Mouse (Mus musculus) intestine, postnatal 0 days (tissue): ENCODE data around the gene Zfp740. TPM values are rescaled to one million over a fixed set of nuclear protein-coding genes. Genes with fewer than 3 reads are reported as not detected.

Experiments
- ATAC-seq: fragments of 200-750 bp; cut with Nextera tagmentation; 2 replicates; pipeline ENCODE4 v1.8.0; 2017; ENCODE audit warnings: mild to moderate bottlenecking, moderate TSS enrichment, moderate library complexity
- H3K27ac ChIP-seq: fragments of 300-500 bp; sonication (generic); 2 replicates; pipeline ENCODE4 v1.5.1; 2014; ENCODE audit warnings: mild to moderate bottlenecking, low read depth, low read length, moderate library complexity
- H3K27me3 ChIP-seq: fragments of 300-500 bp; sonication (generic); replicated peaks from 2 replicates; pipeline ENCODE4 v1.6.1; 2014; ENCODE audit warnings: low read length, mixed read lengths; ENCODE audit not compliant: control insufficient read depth, insufficient read depth
- H3K36me3 ChIP-seq: fragments of 300-500 bp; sonication (generic); 2 replicates; pipeline ENCODE4 v1.6.1; 2014; ENCODE audit warnings: mild to moderate bottlenecking, moderate library complexity; ENCODE audit not compliant: control insufficient read depth, insufficient read depth
- H3K4me1 ChIP-seq: fragments of 300-500 bp; sonication (generic); replicated peaks from 2 replicates; pipeline ENCODE4 v1.6.1; 2014; ENCODE audit warnings: antibody characterized with exemption, low read length, mixed read lengths; ENCODE audit not compliant: control insufficient read depth, insufficient read depth
- H3K4me2 ChIP-seq: fragments of 300-500 bp; sonication (generic); replicated peaks from 2 replicates; pipeline ENCODE4 v1.6.1; 2014; ENCODE audit warnings: low read depth, mild to moderate bottlenecking, moderate library complexity
- H3K4me3 ChIP-seq: fragments of 300-500 bp; sonication (generic); 2 replicates; pipeline ENCODE4 v1.5.1; 2014; ENCODE audit warnings: low read depth, low read length
- H3K9ac ChIP-seq: fragments of 300-500 bp; sonication (generic); 2 replicates; pipeline ENCODE4 v1.6.1; 2014; ENCODE audit warnings: mild to moderate bottlenecking, low read depth, low read length
- H3K9me3 ChIP-seq: fragments of 300-500 bp; sonication (generic); 2 replicates; pipeline ENCODE4 v1.6.1; 2016; ENCODE audit warnings: mixed run types; ENCODE audit not compliant: control insufficient read depth
- CTCF ChIP-seq: sonication (generic); IDR thresholded peaks from 2 replicates; pipeline ENCODE4 v1.5.1; 2016; ENCODE audit warnings: low read depth, mild to moderate bottlenecking, control low read depth, antibody characterized with exemption, moderate library complexity
- WGBS: fragments of 180-500 bp; shearing (Covaris S2); extraction: QIAGEN DNeasy Blood & Tissue Kit; methylation state at CpG from one replicate; pipeline ENCODE4 v1.1.7; 2014; 5-methylcytosine and 5-hydroxymethylcytosine counted together
- polyA plus RNA-seq: library from polyadenylated mRNA; unstranded; fragments of >200 nt; fragmentation: Nextera tagmentation; extraction: Ambion mirVana; gene quantifications from 2 replicates; pipeline ENCODE4 v1.2.1, GENCODE M21; 2015

Gene Zfp740
- polyA plus RNA-seq, 1 experiment from 2014 or later: 14.1 TPM

GRCm38 (mm10) chr15:102243229-102244190 lies 40.5 kb downstream of the Zfp740 start:
- Histone ChIP-seq H3K4me1 (peaks cover 8% of the 10 kb centered on the region), H3K4me3 (peak overlapping the region; percentile 75), H3K27ac (peak overlapping the region; percentile 35; the same call in 1 of the 2 replicates), H3K4me2 (peak overlapping the region; percentile 97), H3K36me3 (peaks cover 6% of the 10 kb centered on the region; the same call in 1 of the 2 replicates), H3K9ac (peak overlapping the region; percentile 37; the same call in 1 of the 2 replicates), H3K9me3 (no peaks in the 10 kb centered on the region), H3K27me3 (no peaks in the 10 kb centered on the region)
- peak; percentile 26 for ATAC-seq
- no peak for TF ChIP-seq CTCF
- WGBS: 19% methylated on average over 22 of the region's 22 CpGs

GRCm38 (mm10) chr15:102244306-102245191 lies 41.5 kb downstream of the Zfp740 start:
- no peaks in the 10 kb centered on the region for H3K9me3 ChIP-seq
- peak overlapping the region; percentile 68; the same call in 1 of the 2 replicates for H3K9ac ChIP-seq
- peak overlapping the region; percentile 75 for H3K4me3 ChIP-seq
- peak overlapping the region; percentile 23; the same call in 1 of the 2 replicates for H3K27ac ChIP-seq
- 8% methylated on average over 18 of the region's 19 CpGs for WGBS
- H3K4me1 ChIP-seq: peaks cover 11% of the 10 kb centered on the region
- ATAC-seq: no peak
- H3K4me2 ChIP-seq: peak overlapping the region; percentile 97
- no peak for TF ChIP-seq CTCF
- H3K36me3 ChIP-seq: no peaks in the 10 kb centered on the region
- H3K27me3 ChIP-seq: no peaks in the 10 kb centered on the region

GRCm38 (mm10) chr15:102245461-102245881 lies 42.4 kb downstream of the Zfp740 start:
- no peak for ATAC-seq
- H3K4me1 ChIP-seq: peaks cover 13% of the 10 kb centered on the region
- peak overlapping the region; percentile 75 for H3K4me3 ChIP-seq
- peak overlapping the region; percentile 97 for H3K4me2 ChIP-seq
- no peaks in the 10 kb centered on the region for H3K27me3 ChIP-seq
- H3K9me3 ChIP-seq: no peaks in the 10 kb centered on the region
- H3K27ac ChIP-seq: peak overlapping the region; percentile 91
- TF ChIP-seq CTCF: no peak
- 3% methylated on average over 14 of the region's 14 CpGs for WGBS
- H3K9ac ChIP-seq: peak overlapping the region; percentile 68
- H3K36me3 ChIP-seq: no peaks in the 10 kb centered on the region

GRCm38 (mm10) chr15:102245891-102246741 lies 43.1 kb downstream of the Zfp740 start:
- Histone ChIP-seq H3K9ac (peak overlapping the region; percentile 68), H3K9me3 (no peaks in the 10 kb centered on the region), H3K4me2 (peak overlapping the region; percentile 97), H3K36me3 (no peaks in the 10 kb centered on the region), H3K27me3 (no peaks in the 10 kb centered on the region), H3K4me1 (peaks cover 13% of the 10 kb centered on the region), H3K4me3 (peak overlapping the region; percentile 75), H3K27ac (peak overlapping the region; percentile 91)
- under 1% methylated on average over 40 of the region's 44 CpGs for WGBS
- ATAC-seq: peak; percentile 65
- TF ChIP-seq CTCF: no peak

GRCm38 (mm10) chr15:102246866-102247251 lies 43.8 kb downstream of the Zfp740 start:
- peak overlapping the region; percentile 47 for H3K9ac ChIP-seq
- no peaks in the 10 kb centered on the region for H3K36me3 ChIP-seq
- H3K9me3 ChIP-seq: no peaks in the 10 kb centered on the region
- WGBS: under 1% methylated on average over 32 of the region's 35 CpGs
- H3K4me2 ChIP-seq: peak overlapping the region; percentile 97
- TF ChIP-seq CTCF: no peak; the same call in 1 of the 2 replicates
- ATAC-seq: peak; percentile 79
- peaks cover 13% of the 10 kb centered on the region for H3K4me1 ChIP-seq
- H3K27me3 ChIP-seq: no peaks in the 10 kb centered on the region
- peak overlapping the region; percentile 91 for H3K27ac ChIP-seq
- peak overlapping the region; percentile 75 for H3K4me3 ChIP-seq
